Mouse (Mus musculus) liver, adult 2 months (tissue): ENCODE results near the gene Eif4ebp2. TPM values are rescaled to one million over a fixed set of nuclear protein-coding genes. Genes with fewer than 3 reads are reported as not detected.

Experiments
- DNase-seq: peaks from one replicate; pipeline ENCODE4 v3.0.0-alpha.2; 2011; ENCODE audit warnings: low read depth, low spot score; ENCODE audit errors: extremely low read depth
- H3K27ac ChIP-seq: fragments of 200-500 bp; replicated peaks from 2 replicates; pipeline ENCODE4 v1.5.1; 2012; ENCODE audit warnings: low read depth, mild to moderate bottlenecking, control low read depth, inconsistent platforms, low read length; ENCODE audit not compliant: insufficient read depth
- H3K27me3 ChIP-seq: fragments of 200-500 bp; 2 replicates; pipeline ENCODE4 v1.6.1; 2012; ENCODE audit warnings: mild to moderate bottlenecking, moderate library complexity, low read length, inconsistent platforms; ENCODE audit not compliant: control insufficient read depth, insufficient read depth
- H3K36me3 ChIP-seq: fragments of 200-500 bp; 2 replicates; pipeline ENCODE4 v1.6.1; 2012; ENCODE audit warnings: low read length, inconsistent platforms; ENCODE audit not compliant: control insufficient read depth, insufficient read depth
- H3K4me1 ChIP-seq: fragments of 200-500 bp; 2 replicates; pipeline ENCODE4 v1.6.1; 2011; ENCODE audit warnings: low read length; ENCODE audit not compliant: control insufficient read depth, insufficient read depth
- H3K4me3 ChIP-seq: fragments of 200-500 bp; 2 replicates; pipeline ENCODE4 v1.5.1; 2011; ENCODE audit warnings: low read depth, mild to moderate bottlenecking, control low read depth, low read length, moderate library complexity; ENCODE audit not compliant: insufficient read depth
- H3K79me2 ChIP-seq: fragments of 200-500 bp; 2 replicates; pipeline ENCODE4 v1.6.1; 2012; ENCODE audit warnings: inconsistent platforms, mild to moderate bottlenecking, low read length, moderate library complexity; ENCODE audit not compliant: control insufficient read depth, insufficient read depth
- H3K9ac ChIP-seq: fragments of 200-500 bp; 2 replicates; pipeline ENCODE4 v1.6.1; 2012; ENCODE audit warnings: low read depth, mild to moderate bottlenecking, control low read depth, inconsistent platforms, low read length
- CTCF ChIP-seq: fragments of 200-500 bp; IDR thresholded peaks from 2 replicates; pipeline ENCODE4 v1.5.1; 2011; ENCODE audit warnings: low read depth, low read length, control low read depth
- POLR2A ChIP-seq: fragments of 200-500 bp; IDR thresholded peaks from 2 replicates; pipeline ENCODE4 v1.6.1; 2011; ENCODE audit warnings: low read length, control low read depth; ENCODE audit not compliant: insufficient read depth; ENCODE audit errors: extremely low read depth
- WGBS: fragments of 180-500 bp; shearing (Covaris S2); methylation state at CpG from one replicate; pipeline ENCODE4 v1.1.7; 2018; 5-methylcytosine and 5-hydroxymethylcytosine counted together
- polyA plus RNA-seq: library from polyadenylated mRNA; depleted of rRNA; stranded (reverse); fragments of >200 nt; gene quantifications from 2 replicates; pipeline ENCODE4 v1.2.3, GENCODE M21; 2012
- total RNA-seq: library from RNA; depleted of rRNA; stranded (reverse); fragments of >200 nt; gene quantifications from 2 replicates; pipeline ENCODE4 v1.2.3, GENCODE M21; 2014

Gene Eif4ebp2
- total and polyA plus RNA-seq, 2 experiments: 28.2 to 117 TPM

DNA sequence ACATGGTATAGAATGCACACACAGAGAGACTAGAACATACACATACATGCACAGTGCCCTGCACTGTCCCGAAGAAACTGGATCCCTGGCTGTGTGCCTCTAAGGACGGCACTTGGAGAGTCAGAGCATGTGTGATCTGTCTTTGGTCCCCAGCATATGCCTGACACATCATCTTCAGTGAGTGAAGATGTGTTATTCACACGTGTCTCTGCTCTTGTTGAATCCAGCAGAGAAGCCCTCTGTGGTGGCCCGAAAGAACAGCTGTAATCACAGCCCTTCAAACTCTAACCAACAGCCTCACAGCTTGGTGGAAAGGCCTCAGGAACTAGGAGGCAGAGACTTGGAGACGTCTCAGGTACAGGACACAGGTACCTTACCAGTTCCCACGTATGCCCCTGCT, 67.3 kb downstream of the Eif4ebp2 start:
- Histone ChIP-seq H3K79me2 (no peaks in the 10 kb centered on the region; the same call in 1 of the 2 replicates), H3K4me3 (no peak overlapping the region), H3K36me3 (no peaks in the 10 kb centered on the region), H3K4me1 (peaks cover 2% of the 10 kb centered on the region; the same call in 1 of the 2 replicates), H3K27ac (no peak overlapping the region), H3K27me3 (no peaks in the 10 kb centered on the region), H3K9ac (no peak overlapping the region)
- TF ChIP-seq CTCF: no peak
- no peak for TF ChIP-seq POLR2A
- WGBS: 96% methylated on average over 6 of the region's 6 CpGs
- DNase-seq: no peak

DNA sequence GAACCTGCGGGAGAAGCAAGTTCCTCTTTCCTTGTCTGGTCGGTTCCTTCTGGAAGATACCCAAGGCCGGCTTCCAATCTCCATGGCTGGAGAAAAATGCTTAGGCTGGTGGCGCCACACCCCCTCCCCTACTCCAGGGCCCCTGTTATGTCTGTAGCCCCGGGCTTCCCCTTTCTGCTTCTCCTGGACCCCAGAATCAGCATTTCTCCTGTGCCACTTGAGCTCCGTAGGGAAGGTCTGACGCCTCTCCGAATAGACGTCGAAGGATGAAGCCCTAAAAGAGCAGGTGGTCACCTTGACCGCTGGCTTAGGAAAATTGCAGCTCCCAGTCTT, 68.8 kb downstream of the Eif4ebp2 start:
- no peak for TF ChIP-seq CTCF
- TF ChIP-seq POLR2A: no peak
- peaks cover 5% of the 10 kb centered on the region; the same call in 1 of the 2 replicates for H3K79me2 ChIP-seq
- no peaks in the 10 kb centered on the region for H3K27me3 ChIP-seq
- peak overlapping the region; percentile 33 for H3K9ac ChIP-seq
- H3K27ac ChIP-seq: no peak overlapping the region
- 34% methylated on average over 11 of the region's 11 CpGs for WGBS
- DNase-seq: no peak
- H3K36me3 ChIP-seq: no peaks in the 10 kb centered on the region
- peak overlapping the region; percentile 67 for H3K4me3 ChIP-seq
- peaks cover 5% of the 10 kb centered on the region; the same call in 1 of the 2 replicates for H3K4me1 ChIP-seq

DNA sequence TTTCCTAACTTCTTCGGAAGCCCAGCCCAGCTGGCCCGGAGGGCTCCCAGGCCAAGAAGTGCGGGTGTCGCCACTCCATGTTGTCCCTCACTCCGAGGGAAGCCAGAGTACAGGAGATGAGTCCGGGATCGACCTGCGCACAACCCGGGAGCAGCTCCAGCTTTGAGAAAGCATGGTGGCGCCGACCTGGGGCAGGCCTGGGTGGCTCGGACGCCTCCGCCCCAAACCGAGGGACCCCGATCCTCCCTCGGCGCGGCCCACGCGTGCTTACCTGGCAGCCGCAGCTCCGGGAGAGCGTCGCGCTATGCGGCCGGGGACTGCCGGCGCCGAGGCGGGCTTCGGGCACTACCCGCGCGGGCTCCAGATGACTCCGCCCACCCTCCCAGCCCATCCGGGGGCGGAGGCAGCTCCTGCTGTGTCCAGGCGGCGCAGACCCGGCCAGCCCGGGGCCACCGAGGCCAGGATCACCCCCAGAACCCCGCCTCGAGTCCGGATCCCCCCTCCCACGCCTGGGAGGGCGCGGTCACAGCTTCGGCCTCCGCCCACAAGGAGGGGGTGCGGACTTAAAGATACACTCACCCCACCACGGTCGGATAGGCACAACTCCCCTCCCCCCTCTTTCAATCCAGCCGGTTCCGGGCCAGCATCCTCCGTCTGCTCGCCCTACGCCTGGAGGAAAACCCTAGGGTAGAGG, 69.3 kb downstream of the Eif4ebp2 start, which contains the start of gene Pald1:
Gene Pald1 (minus strand): TSS at position 510 of the 694 bp plus-strand sequence.
- H3K27ac ChIP-seq: peak within 1 kb of the TSS; percentile 38
- no peaks in the 10 kb centered on the region for H3K36me3 ChIP-seq
- H3K4me1 ChIP-seq: peaks cover 5% of the 10 kb centered on the region; the same call in 1 of the 2 replicates
- peak within 1 kb of the TSS; percentile 67 for H3K4me3 ChIP-seq
- peaks cover 7% of the 10 kb centered on the region; the same call in 1 of the 2 replicates for H3K79me2 ChIP-seq
- H3K9ac ChIP-seq: peak within 1 kb of the TSS; percentile 80
- peak; percentile 74 for DNase-seq
- H3K27me3 ChIP-seq: no peaks in the 10 kb centered on the region
- TF ChIP-seq CTCF: no peak
- TF ChIP-seq POLR2A: peak; percentile 76
- WGBS: under 1% methylated on average over 58 of the region's 60 CpGs

DNA sequence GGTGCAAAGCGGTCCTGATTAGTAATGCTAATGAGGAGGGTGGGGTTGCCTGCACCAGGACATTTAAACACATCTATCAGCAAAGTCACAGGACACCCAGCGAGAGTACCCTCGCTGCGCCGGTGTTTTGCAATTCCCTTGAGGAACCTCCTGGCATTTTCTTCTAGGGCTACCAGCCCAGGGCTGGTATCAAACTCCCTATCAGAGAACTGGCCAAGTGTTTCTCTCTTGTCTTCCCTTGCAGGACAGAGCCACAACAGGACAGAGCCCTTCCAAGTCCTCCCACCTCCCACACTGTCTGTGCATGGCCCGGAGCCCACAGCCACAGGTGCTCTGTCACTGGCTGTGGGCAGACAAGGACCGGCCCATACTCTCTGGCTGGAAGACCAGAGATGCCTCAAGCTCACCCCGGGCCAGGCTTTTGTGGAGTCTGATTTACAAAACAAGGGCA, 70.2 kb downstream of the Eif4ebp2 start:
- no peak for DNase-seq
- Histone ChIP-seq H3K27ac (peak overlapping the region; percentile 38), H3K36me3 (no peaks in the 10 kb centered on the region), H3K79me2 (peaks cover 14% of the 10 kb centered on the region; the same call in 1 of the 2 replicates), H3K27me3 (no peaks in the 10 kb centered on the region), H3K4me1 (peaks cover 8% of the 10 kb centered on the region; the same call in 1 of the 2 replicates), H3K4me3 (peak overlapping the region; percentile 67), H3K9ac (peak overlapping the region; percentile 80)
- TF ChIP-seq CTCF (no peak), POLR2A (no peak)
- WGBS: 4% methylated on average over 8 of the region's 8 CpGs

GRCm38 (mm10) chr10:61381823-61382222, 70.6 kb downstream of the Eif4ebp2 start:
- H3K4me1 ChIP-seq: peaks cover 8% of the 10 kb centered on the region; the same call in 1 of the 2 replicates

GRCm38 (mm10) chr10:61380186-61380585, 72.3 kb downstream of the Eif4ebp2 start:
- Histone ChIP-seq H3K36me3 (no peaks in the 10 kb centered on the region), H3K9ac (no peak overlapping the region; the same call in 1 of the 2 replicates), H3K27ac (peak overlapping the region; percentile 7; the same call in 1 of the 2 replicates), H3K4me1 (peaks cover 8% of the 10 kb centered on the region; the same call in 1 of the 2 replicates), H3K27me3 (no peaks in the 10 kb centered on the region), H3K4me3 (no peak overlapping the region), H3K79me2 (peaks cover 16% of the 10 kb centered on the region; the same call in 1 of the 2 replicates)
- DNase-seq: no peak
- TF ChIP-seq CTCF (no peak), POLR2A (no peak)
- 57% methylated on average over 9 of the region's 9 CpGs for WGBS

More at GRCm38 (mm10) chr10:61381823-61382222, 70.6 kb downstream of the Eif4ebp2 start:
- Histone ChIP-seq H3K36me3 (no peaks in the 10 kb centered on the region), H3K4me3 (peak overlapping the region; percentile 67), H3K9ac (peak overlapping the region; percentile 21; the same call in 1 of the 2 replicates), H3K27ac (no peak overlapping the region; the same call in 1 of the 2 replicates), H3K27me3 (no peaks in the 10 kb centered on the region), H3K79me2 (peaks cover 16% of the 10 kb centered on the region; the same call in 1 of the 2 replicates)
- TF ChIP-seq CTCF (no peak), POLR2A (no peak)
- DNase-seq: no peak
- 26% methylated on average over 8 of the region's 8 CpGs for whole genome bisulfite sequencing
